Mouse (Mus musculus): ENCODE results near the gene Sln. TPM values are rescaled to one million over a fixed set of nuclear protein-coding genes. Genes with fewer than 3 reads are reported as not detected.

The Sln gene
- polyA plus RNA-seq, 1 experiment from 2014 or later: not detected

GRCm38 (mm10) chr9:53835976-53836375 lies 14.0 kb upstream of the Sln start:
- Histone ChIP-seq H3K9me3 (ENCODE audit: control insufficient read depth, low read length) (no peaks in the 10 kb centered on the region), H3K4me3 (ENCODE audit: low read depth, low read length) (no peak overlapping the region), H3K9ac (ENCODE audit: low read length) (no peak overlapping the region), H3K4me1 (replicated peaks; ENCODE audit: control insufficient read depth, insufficient read depth, low read length) (no peaks in the 10 kb centered on the region), H3K27ac (ENCODE audit: low read depth, low read length) (no peak overlapping the region), H3K4me2 (ENCODE audit: low read depth, low read length, severe bottlenecking) (no peak overlapping the region), H3K27me3 (ENCODE audit: control insufficient read depth, insufficient read depth, low read length) (no peaks in the 10 kb centered on the region), H3K36me3 (ENCODE audit: control insufficient read depth, insufficient read depth, low read length) (no peaks in the 10 kb centered on the region)
- DNase-seq (ENCODE audit: low spot score) (no peak), ATAC-seq (replicated peaks; ENCODE audit: low FRiP score) (no peak)
- WGBS: 77% methylated on average over 4 of the region's 4 CpGs

- no peak overlapping the region for H3K4me3 ChIP-seq (ENCODE audit: low read depth, low read length)
- ATAC-seq (replicated peaks; ENCODE audit: low FRiP score) (no peak), DNase-seq (ENCODE audit: low spot score) (no peak)
- WGBS: 81% methylated on average over 8 of the region's 8 CpGs
- no peak overlapping the region for H3K27ac ChIP-seq (ENCODE audit: low read depth, low read length)
- no peaks in the 10 kb centered on the region for H3K4me1 ChIP-seq (replicated peaks; ENCODE audit: control insufficient read depth, insufficient read depth, low read length)
- no peaks in the 10 kb centered on the region for H3K27me3 ChIP-seq (ENCODE audit: control insufficient read depth, insufficient read depth, low read length)
- no peaks in the 10 kb centered on the region for H3K9me3 ChIP-seq (ENCODE audit: control insufficient read depth, low read length)
- no peak overlapping the region for H3K9ac ChIP-seq (ENCODE audit: low read length)
- no peaks in the 10 kb centered on the region for H3K36me3 ChIP-seq (ENCODE audit: control insufficient read depth, insufficient read depth, low read length)
- no peak overlapping the region for H3K4me2 ChIP-seq (ENCODE audit: low read depth, low read length, severe bottlenecking)
Observed at GRCm38 (mm10) chr9:53838816-53839215, 11.1 kb upstream of the Sln start.

- no peak overlapping the region for H3K9ac ChIP-seq (ENCODE audit: low read length)
- H3K27ac ChIP-seq (ENCODE audit: low read depth, low read length): no peak overlapping the region
- no peak overlapping the region for H3K4me2 ChIP-seq (ENCODE audit: low read depth, low read length, severe bottlenecking)
- ATAC-seq (replicated peaks; ENCODE audit: low FRiP score): no peak
- H3K4me1 ChIP-seq (replicated peaks; ENCODE audit: control insufficient read depth, insufficient read depth, low read length): no peaks in the 10 kb centered on the region
- 83% methylated on average over 8 of the region's 8 CpGs for WGBS
- no peaks in the 10 kb centered on the region for H3K27me3 ChIP-seq (ENCODE audit: control insufficient read depth, insufficient read depth, low read length)
- no peak overlapping the region for H3K4me3 ChIP-seq (ENCODE audit: low read depth, low read length)
- no peak for DNase-seq (ENCODE audit: low spot score)
- H3K9me3 ChIP-seq (ENCODE audit: control insufficient read depth, low read length): no peaks in the 10 kb centered on the region
- no peaks in the 10 kb centered on the region for H3K36me3 ChIP-seq (ENCODE audit: control insufficient read depth, insufficient read depth, low read length)
Observed at GRCm38 (mm10) chr9:53848548-53848947, 1.4 kb upstream of the Sln start.

GRCm38 (mm10) chr9:53852158-53852557 lies 2.2 kb downstream of the Sln start:
- Histone ChIP-seq H3K4me2 (ENCODE audit: low read depth, low read length, severe bottlenecking) (no peak overlapping the region), H3K4me3 (ENCODE audit: low read depth, low read length) (no peak overlapping the region), H3K36me3 (ENCODE audit: control insufficient read depth, insufficient read depth, low read length) (no peaks in the 10 kb centered on the region), H3K9ac (ENCODE audit: low read length) (no peak overlapping the region), H3K9me3 (ENCODE audit: control insufficient read depth, low read length) (no peaks in the 10 kb centered on the region), H3K4me1 (replicated peaks; ENCODE audit: control insufficient read depth, insufficient read depth, low read length) (no peaks in the 10 kb centered on the region), H3K27ac (ENCODE audit: low read depth, low read length) (no peak overlapping the region), H3K27me3 (ENCODE audit: control insufficient read depth, insufficient read depth, low read length) (no peaks in the 10 kb centered on the region)
- DNase-seq (ENCODE audit: low spot score) (no peak), ATAC-seq (replicated peaks; ENCODE audit: low FRiP score) (no peak)
- WGBS: 92% methylated on average over 4 of the region's 4 CpGs

GRCm38 (mm10) chr9:53853672-53854071 lies 3.7 kb downstream of the Sln start:
- 71% methylated on average over 1 of the region's 1 CpGs for WGBS
- Histone ChIP-seq H3K36me3 (ENCODE audit: control insufficient read depth, insufficient read depth, low read length) (no peaks in the 10 kb centered on the region), H3K27me3 (ENCODE audit: control insufficient read depth, insufficient read depth, low read length) (no peaks in the 10 kb centered on the region), H3K9ac (ENCODE audit: low read length) (no peak overlapping the region), H3K4me2 (ENCODE audit: low read depth, low read length, severe bottlenecking) (no peak overlapping the region), H3K4me1 (replicated peaks; ENCODE audit: control insufficient read depth, insufficient read depth, low read length) (no peaks in the 10 kb centered on the region), H3K9me3 (ENCODE audit: control insufficient read depth, low read length) (no peaks in the 10 kb centered on the region), H3K4me3 (ENCODE audit: low read depth, low read length) (no peak overlapping the region), H3K27ac (ENCODE audit: low read depth, low read length) (no peak overlapping the region)
- ATAC-seq (replicated peaks; ENCODE audit: low FRiP score) (no peak), DNase-seq (ENCODE audit: low spot score) (no peak)

- DNase-seq (ENCODE audit: low spot score) (no peak), ATAC-seq (replicated peaks; ENCODE audit: low FRiP score) (no peak)
- H3K4me3 ChIP-seq (ENCODE audit: low read depth, low read length): no peak overlapping the region
- H3K27ac ChIP-seq (ENCODE audit: low read depth, low read length): no peak overlapping the region
- H3K9me3 ChIP-seq (ENCODE audit: control insufficient read depth, low read length): no peaks in the 10 kb centered on the region
- no peak overlapping the region for H3K4me2 ChIP-seq (ENCODE audit: low read depth, low read length, severe bottlenecking)
- H3K36me3 ChIP-seq (ENCODE audit: control insufficient read depth, insufficient read depth, low read length): no peaks in the 10 kb centered on the region
- no peaks in the 10 kb centered on the region for H3K27me3 ChIP-seq (ENCODE audit: control insufficient read depth, insufficient read depth, low read length)
- no peaks in the 10 kb centered on the region for H3K4me1 ChIP-seq (replicated peaks; ENCODE audit: control insufficient read depth, insufficient read depth, low read length)
- H3K9ac ChIP-seq (ENCODE audit: low read length): no peak overlapping the region
- 96% methylated on average over 1 of the region's 1 CpGs for WGBS
Observed at GRCm38 (mm10) chr9:53854525-53854924, 4.6 kb downstream of the Sln start.

- DNase-seq (ENCODE audit: low spot score): no peak
- Histone ChIP-seq H3K4me3 (ENCODE audit: low read depth, low read length) (no peak overlapping the region), H3K4me1 (replicated peaks; ENCODE audit: control insufficient read depth, insufficient read depth, low read length) (no peaks in the 10 kb centered on the region), H3K9me3 (ENCODE audit: control insufficient read depth, low read length) (no peaks in the 10 kb centered on the region), H3K36me3 (ENCODE audit: control insufficient read depth, insufficient read depth, low read length) (no peaks in the 10 kb centered on the region), H3K27ac (ENCODE audit: low read depth, low read length) (no peak overlapping the region), H3K4me2 (ENCODE audit: low read depth, low read length, severe bottlenecking) (no peak overlapping the region), H3K9ac (ENCODE audit: low read length) (no peak overlapping the region), H3K27me3 (ENCODE audit: control insufficient read depth, insufficient read depth, low read length) (no peaks in the 10 kb centered on the region)
- WGBS: 83% methylated on average over 5 of the region's 5 CpGs
- no peak for ATAC-seq (replicated peaks; ENCODE audit: low FRiP score)
Observed at GRCm38 (mm10) chr9:53857864-53858263, 7.9 kb downstream of the Sln start.

- 90% methylated on average over 8 of the region's 8 CpGs for WGBS
- Histone ChIP-seq H3K9ac (ENCODE audit: low read length) (no peak overlapping the region), H3K4me2 (ENCODE audit: low read depth, low read length, severe bottlenecking) (no peak overlapping the region)
Observed at GRCm38 (mm10) chr9:53873239-53873638, 23.3 kb downstream of the Sln start.

GRCm38 (mm10) chr9:53877423-53877822 lies 27.5 kb downstream of the Sln start:
- H3K9ac ChIP-seq (ENCODE audit: low read length): no peak overlapping the region
- no peaks in the 10 kb centered on the region for H3K4me1 ChIP-seq (replicated peaks; ENCODE audit: control insufficient read depth, insufficient read depth, low read length)
- ATAC-seq (replicated peaks; ENCODE audit: low FRiP score) (0 out of 2 replicates have a peak, but pooled peaks have one; percentile 30), DNase-seq (ENCODE audit: low spot score) (no peak)
- H3K36me3 ChIP-seq (ENCODE audit: control insufficient read depth, insufficient read depth, low read length): no peaks in the 10 kb centered on the region
- 54% methylated on average over 2 of the region's 2 CpGs for WGBS
- no peak overlapping the region for H3K27ac ChIP-seq (ENCODE audit: low read depth, low read length)
- H3K4me3 ChIP-seq (ENCODE audit: low read depth, low read length): no peak overlapping the region
- no peak overlapping the region for H3K4me2 ChIP-seq (ENCODE audit: low read depth, low read length, severe bottlenecking)
- no peaks in the 10 kb centered on the region for H3K27me3 ChIP-seq (ENCODE audit: control insufficient read depth, insufficient read depth, low read length)
- no peaks in the 10 kb centered on the region for H3K9me3 ChIP-seq (ENCODE audit: control insufficient read depth, low read length)

More at GRCm38 (mm10) chr9:53873239-53873638, 23.3 kb downstream of the Sln start:
- Histone ChIP-seq H3K27ac (ENCODE audit: low read depth, low read length) (no peak overlapping the region), H3K27me3 (ENCODE audit: control insufficient read depth, insufficient read depth, low read length) (no peaks in the 10 kb centered on the region), H3K9me3 (ENCODE audit: control insufficient read depth, low read length) (no peaks in the 10 kb centered on the region), H3K36me3 (ENCODE audit: control insufficient read depth, insufficient read depth, low read length) (no peaks in the 10 kb centered on the region), H3K4me3 (ENCODE audit: low read depth, low read length) (no peak overlapping the region), H3K4me1 (replicated peaks; ENCODE audit: control insufficient read depth, insufficient read depth, low read length) (no peaks in the 10 kb centered on the region)
- ATAC-seq (replicated peaks; ENCODE audit: low FRiP score) (no peak), DNase-seq (ENCODE audit: low spot score) (no peak)
